Mouse (Mus musculus) embryonic facial prominence, embryonic 14.5 days (tissue): ENCODE results near the gene Ccdc171. TPM values are rescaled to one million over a fixed set of nuclear protein-coding genes. Genes with fewer than 3 reads are reported as not detected.
A peak's percentile ranks its signal among the peaks of the same experiment; 100 is the strongest.

Source experiments
- ATAC-seq: fragments of 200-750 bp; cut with Nextera tagmentation; 2 replicates; pipeline ENCODE4 v1.8.0; 2017; ENCODE audit warnings: low read depth, moderate number of reproducible peaks, moderate TSS enrichment
- DNase-seq: peaks from one replicate; pipeline ENCODE4 v3.0.0-alpha.2; 2015; ENCODE audit warnings: low spot score
- H3K27ac ChIP-seq: fragments of 300-500 bp; sonication (generic); replicated peaks from 2 replicates; pipeline ENCODE4 v1.5.1; 2014; ENCODE audit warnings: low read depth, mild to moderate bottlenecking, low read length, moderate library complexity
- H3K27me3 ChIP-seq: fragments of 300-500 bp; sonication (generic); replicated peaks from 2 replicates; pipeline ENCODE4 v1.6.1; 2014; ENCODE audit warnings: low read length; ENCODE audit not compliant: control insufficient read depth, insufficient read depth
- H3K36me3 ChIP-seq: fragments of 300-500 bp; sonication (generic); 2 replicates; pipeline ENCODE4 v1.6.1; 2014; ENCODE audit warnings: low read length, mixed read lengths; ENCODE audit not compliant: control insufficient read depth, insufficient read depth
- H3K4me1 ChIP-seq: fragments of 300-500 bp; sonication (generic); 2 replicates; pipeline ENCODE4 v1.6.1; 2014; ENCODE audit warnings: antibody characterized with exemption, low read length; ENCODE audit not compliant: control insufficient read depth, insufficient read depth
- H3K4me2 ChIP-seq: fragments of 300-500 bp; sonication (generic); 2 replicates; pipeline ENCODE4 v1.6.1; 2014; ENCODE audit warnings: low read depth, mild to moderate bottlenecking, low read length, moderate library complexity, mixed read lengths
- H3K4me3 ChIP-seq: fragments of 300-500 bp; sonication (generic); 2 replicates; pipeline ENCODE4 v1.5.1; 2014; ENCODE audit warnings: low read depth, mild to moderate bottlenecking, low read length
- H3K9ac ChIP-seq: fragments of 300-500 bp; sonication (generic); 2 replicates; pipeline ENCODE4 v1.6.1; 2014; ENCODE audit warnings: low read depth, mild to moderate bottlenecking, low read length, moderate library complexity, mixed read lengths
- H3K9me3 ChIP-seq: fragments of 300-500 bp; sonication (generic); 2 replicates; pipeline ENCODE4 v1.6.1; 2016; ENCODE audit warnings: low read length; ENCODE audit not compliant: control insufficient read depth
- WGBS: fragments of 180-500 bp; shearing (Covaris S2); extraction: QIAGEN DNeasy Blood & Tissue Kit; methylation state at CpG from one replicate; pipeline ENCODE4 v1.1.7; 2014; 5-methylcytosine and 5-hydroxymethylcytosine counted together
- polyA plus RNA-seq: library from polyadenylated mRNA; unstranded; fragments of >200 nt; fragmentation: Nextera tagmentation; extraction: Ambion mirVana; gene quantifications from 2 replicates; pipeline ENCODE4 v1.2.1, GENCODE M21; 2014

Gene Ccdc171
- polyA plus RNA-seq, 1 experiment from 2014 or later, result 4.0 TPM

- H3K4me1 ChIP-seq, result no peaks in the 10 kb centered on the region
- H3K4me3 ChIP-seq, result no peak overlapping the region
- H3K36me3 ChIP-seq, result no peaks in the 10 kb centered on the region
- ATAC-seq (no peak), DNase-seq (no peak)
- H3K9ac ChIP-seq, result no peak overlapping the region
- H3K27ac ChIP-seq, result no peak overlapping the region
- H3K9me3 ChIP-seq, result no peaks in the 10 kb centered on the region
- WGBS, result 82% methylated on average over 14 of the region's 14 CpGs
- no peaks in the 10 kb centered on the region for H3K27me3 ChIP-seq
- no peak overlapping the region for H3K4me2 ChIP-seq
These were observed 272.6 kb downstream of the Ccdc171 start for GRCm38 (mm10) chr4:83797976-83798375.

- H3K4me2 ChIP-seq, result no peak overlapping the region
- H3K4me1 ChIP-seq, result no peaks in the 10 kb centered on the region
- no peaks in the 10 kb centered on the region for H3K27me3 ChIP-seq
- H3K36me3 ChIP-seq, result no peaks in the 10 kb centered on the region
- no peak for ATAC-seq
- H3K4me3 ChIP-seq, result no peak overlapping the region
- H3K27ac ChIP-seq, result no peak overlapping the region
- H3K9ac ChIP-seq, result no peak overlapping the region
- H3K9me3 ChIP-seq, result no peaks in the 10 kb centered on the region
- WGBS, result 76% methylated on average over 21 of the region's 21 CpGs
- peak; percentile 19 for DNase-seq
These were observed 273.5 kb downstream of the Ccdc171 start for GRCm38 (mm10) chr4:83798674-83799430.

DNA sequence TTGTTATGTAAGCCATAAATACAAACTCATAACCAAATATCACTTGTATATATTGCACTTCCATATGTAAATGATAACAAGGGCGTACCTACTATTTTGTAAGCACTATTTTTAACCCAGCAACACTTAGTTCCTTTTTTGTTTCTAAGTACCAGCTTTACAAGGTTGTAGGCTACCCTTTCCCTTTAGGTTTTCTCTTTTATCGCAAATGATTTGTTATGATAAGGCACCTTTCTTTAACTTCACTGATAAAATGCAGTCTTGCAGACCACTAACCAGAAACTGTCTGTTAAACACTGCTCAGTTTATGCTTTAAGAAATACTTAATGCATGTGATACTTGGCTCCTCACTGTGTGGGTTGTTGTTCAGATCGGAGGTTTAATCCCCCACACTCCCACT, 275.1 kb downstream of the Ccdc171 start:
- ATAC-seq (no peak), DNase-seq (no peak)
- no peak overlapping the region for H3K4me3 ChIP-seq
- H3K27ac ChIP-seq, result no peak overlapping the region
- H3K9ac ChIP-seq, result no peak overlapping the region
- 72% methylated on average over 3 of the region's 3 CpGs for WGBS
- no peak overlapping the region for H3K4me2 ChIP-seq
- peaks cover 9% of the 10 kb centered on the region; the same call in 1 of the 2 replicates for H3K9me3 ChIP-seq
- no peaks in the 10 kb centered on the region for H3K36me3 ChIP-seq
- H3K27me3 ChIP-seq, result no peaks in the 10 kb centered on the region
- no peaks in the 10 kb centered on the region for H3K4me1 ChIP-seq

- Histone ChIP-seq H3K9me3 (no peaks in the 10 kb centered on the region), H3K4me1 (no peaks in the 10 kb centered on the region), H3K27ac (no peak overlapping the region), H3K4me3 (no peak overlapping the region), H3K27me3 (no peaks in the 10 kb centered on the region), H3K9ac (no peak overlapping the region), H3K36me3 (no peaks in the 10 kb centered on the region), H3K4me2 (no peak overlapping the region)
- 86% methylated on average over 4 of the region's 4 CpGs for WGBS
- DNase-seq (no peak), ATAC-seq (no peak)
These were observed 291.6 kb downstream of the Ccdc171 start for GRCm38 (mm10) chr4:83816925-83817324.

DNA sequence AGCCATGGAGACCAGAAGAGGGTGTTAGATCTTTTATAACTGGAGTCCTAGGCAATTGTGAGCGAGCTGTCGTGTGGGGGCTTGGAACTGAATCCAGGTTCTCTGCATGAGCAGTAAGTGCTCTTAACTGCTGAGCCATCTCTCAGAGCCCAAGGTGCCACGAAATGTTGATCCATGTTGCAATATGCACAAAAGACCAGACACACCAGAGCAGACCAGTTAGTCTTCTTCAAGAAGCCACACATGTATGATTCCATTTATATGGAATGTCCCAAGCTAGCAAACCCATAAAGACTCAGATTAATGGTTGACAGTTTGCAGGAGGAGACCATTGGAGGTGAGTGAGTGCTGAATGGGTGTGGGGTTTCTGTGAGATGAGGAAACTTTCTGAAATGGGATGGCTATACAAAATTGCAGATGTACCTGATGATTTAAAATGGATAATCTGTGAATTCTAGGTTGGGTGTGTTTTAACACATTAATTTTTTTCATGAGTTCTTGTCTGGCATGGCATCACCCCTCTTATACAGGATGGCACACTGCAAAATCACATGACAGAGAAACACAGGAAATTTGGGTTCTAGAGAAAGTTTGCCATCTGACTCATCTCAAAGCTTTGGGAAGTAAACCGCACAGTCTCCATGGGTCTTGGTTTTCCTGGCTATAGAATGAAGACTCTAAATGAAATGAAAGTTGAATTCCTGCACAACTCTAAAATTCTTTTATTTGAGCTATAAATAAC, 304.5 kb downstream of the Ccdc171 start:
- H3K27me3 ChIP-seq, result no peaks in the 10 kb centered on the region
- 87% methylated on average over 4 of the region's 4 CpGs for WGBS
- no peak overlapping the region for H3K9ac ChIP-seq
- ATAC-seq (no peak), DNase-seq (no peak)
- no peak overlapping the region for H3K27ac ChIP-seq
- no peak overlapping the region for H3K4me2 ChIP-seq
- H3K9me3 ChIP-seq, result no peaks in the 10 kb centered on the region
- H3K4me1 ChIP-seq, result peaks cover 9% of the 10 kb centered on the region; the same call in 1 of the 2 replicates
- H3K4me3 ChIP-seq, result no peak overlapping the region
- no peaks in the 10 kb centered on the region for H3K36me3 ChIP-seq

GRCm38 (mm10) chr4:83830891-83831880, 305.8 kb downstream of the Ccdc171 start:
- H3K4me3 ChIP-seq, result no peak overlapping the region
- ATAC-seq (peak; percentile 82), DNase-seq (peak; percentile 88)
- 22% methylated on average over 13 of the region's 13 CpGs for WGBS
- H3K27me3 ChIP-seq, result no peaks in the 10 kb centered on the region
- H3K27ac ChIP-seq, result no peak overlapping the region; the same call in 1 of the 2 replicates
- no peak overlapping the region for H3K9ac ChIP-seq
- no peaks in the 10 kb centered on the region for H3K9me3 ChIP-seq
- H3K4me2 ChIP-seq, result peak overlapping the region; percentile 41
- H3K4me1 ChIP-seq, result peaks cover 9% of the 10 kb centered on the region; the same call in 1 of the 2 replicates
- H3K36me3 ChIP-seq, result no peaks in the 10 kb centered on the region

- H3K4me3 ChIP-seq, result no peak overlapping the region
- no peak overlapping the region for H3K27ac ChIP-seq
- 62% methylated on average over 2 of the region's 2 CpGs for whole genome bisulfite sequencing
- no peaks in the 10 kb centered on the region for H3K36me3 ChIP-seq
- no peaks in the 10 kb centered on the region for H3K27me3 ChIP-seq
- H3K9ac ChIP-seq, result no peak overlapping the region
- no peaks in the 10 kb centered on the region for H3K4me1 ChIP-seq
- ATAC-seq (no peak), DNase-seq (no peak)
- H3K9me3 ChIP-seq, result no peaks in the 10 kb centered on the region
- no peak overlapping the region for H3K4me2 ChIP-seq
These were observed 313.7 kb downstream of the Ccdc171 start for GRCm38 (mm10) chr4:83839077-83839476.

DNA sequence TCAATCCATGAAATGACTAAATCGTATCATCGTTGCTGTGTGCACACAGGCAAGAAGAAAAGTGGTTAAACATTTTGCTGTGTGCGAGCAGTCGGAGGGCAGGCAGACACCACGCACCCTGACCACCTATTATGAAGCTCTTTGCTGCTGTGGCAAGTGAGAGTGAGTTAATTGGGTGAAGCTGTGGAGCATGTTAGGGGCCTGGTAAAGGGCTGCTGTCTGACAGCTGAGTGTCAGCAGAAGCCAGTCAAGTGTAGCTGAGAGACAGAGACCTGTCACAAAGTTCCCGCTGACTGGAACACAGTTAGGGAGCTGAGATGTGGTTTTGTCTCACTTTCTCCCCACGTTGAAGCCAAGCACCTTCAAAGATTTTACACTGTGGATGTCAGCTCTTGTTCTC, 321.0 kb downstream of the Ccdc171 start:
- Histone ChIP-seq H3K4me1 (no peaks in the 10 kb centered on the region), H3K4me2 (no peak overlapping the region), H3K36me3 (no peaks in the 10 kb centered on the region), H3K27me3 (no peaks in the 10 kb centered on the region), H3K9ac (no peak overlapping the region), H3K4me3 (no peak overlapping the region), H3K27ac (no peak overlapping the region), H3K9me3 (no peaks in the 10 kb centered on the region)
- ATAC-seq (no peak), DNase-seq (no peak)
- WGBS, result 50% methylated on average over 7 of the region's 7 CpGs
